Mouse (Mus musculus): Measurements from ENCODE around the gene Ncapd2.
A peak's percentile ranks its signal among the peaks of the same experiment; 100 is the strongest.
"Not testable (repeated sequence)": the region's sequence is repeated elsewhere in the genome, so short reads cannot be mapped to it uniquely, and the experiment has no call there.

Gene Ncapd2

GRCm38 (mm10) chr6:125164672-125165327 lies 26.7 kb downstream of the Ncapd2 start:
- peak; percentile 60 for DNase-seq (ENCODE audit: low read depth, low spot score)

DNA sequence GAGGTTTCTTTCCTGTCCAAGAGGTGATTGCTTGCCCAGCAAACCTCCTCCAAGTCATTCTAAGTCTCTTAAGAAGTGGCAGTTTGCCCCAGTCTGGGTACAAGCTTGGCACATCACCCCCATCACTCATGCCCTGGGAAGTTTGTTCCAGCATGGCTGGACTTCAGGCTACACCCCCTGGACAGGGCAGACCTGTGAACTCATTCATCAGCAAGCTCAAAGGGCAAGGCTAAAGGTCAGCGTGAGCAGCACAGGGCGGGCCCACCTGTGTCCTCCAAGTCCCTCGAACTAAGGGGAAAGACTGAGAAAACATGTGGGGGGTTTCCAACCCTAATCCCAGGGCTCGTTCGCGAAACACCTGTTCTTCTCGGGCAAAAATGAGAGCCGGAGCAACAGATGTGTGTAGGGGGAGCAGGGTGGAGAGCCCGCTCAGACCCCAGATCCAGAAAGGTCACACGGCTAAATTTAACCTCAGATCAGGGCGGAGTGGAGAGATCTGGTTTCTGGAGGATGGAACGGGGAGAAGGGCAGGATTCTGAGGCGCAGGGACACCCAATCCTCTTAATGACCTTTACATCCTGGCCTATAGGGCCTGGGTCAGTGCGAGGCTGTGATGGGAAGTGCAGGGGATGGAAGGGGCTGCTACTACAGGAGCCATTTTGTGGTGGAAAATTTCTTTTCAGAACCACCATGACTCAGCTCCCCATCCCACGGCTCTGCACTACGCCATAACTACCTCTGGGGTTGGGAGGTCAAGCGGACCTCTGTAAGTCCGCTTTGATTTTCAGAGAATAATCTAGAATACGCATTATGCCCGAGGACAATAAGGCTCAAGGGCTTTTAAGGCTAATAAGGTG lies 27.5 kb downstream of the Ncapd2 start:
- peak; percentile 32 for DNase-seq (ENCODE audit: low read depth, low spot score)

GRCm38 (mm10) chr6:125162615-125163305 lies 28.7 kb downstream of the Ncapd2 start:
- not testable (repeated sequence) for DNase-seq (ENCODE audit: low read depth, low spot score)

GRCm38 (mm10) chr6:125161971-125162370 lies 29.5 kb downstream of the Ncapd2 start:
- DNase-seq (ENCODE audit: low read depth, low spot score) = peak; percentile 73

GRCm38 (mm10) chr6:125160854-125161760 lies 30.4 kb downstream of the Ncapd2 start:
- peak; percentile 72 for DNase-seq (ENCODE audit: low read depth, low spot score)

DNA sequence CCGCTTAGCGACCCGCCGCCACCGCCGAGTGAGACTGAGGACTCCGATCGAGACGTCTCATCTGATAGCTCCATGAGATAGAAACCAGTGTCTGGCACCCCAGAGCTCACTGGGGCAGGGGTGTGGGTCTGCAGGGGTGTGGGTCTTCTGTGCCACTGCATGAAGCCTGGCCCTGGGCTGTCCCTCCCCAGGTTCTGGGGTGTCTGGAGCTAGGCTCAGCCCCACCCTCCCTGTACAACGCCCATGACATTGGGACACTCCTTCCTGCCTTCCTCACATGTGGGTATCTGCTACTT lies 31.0 kb downstream of the Ncapd2 start:
- DNase-seq (ENCODE audit: low read depth, low spot score) = no peak

DNA sequence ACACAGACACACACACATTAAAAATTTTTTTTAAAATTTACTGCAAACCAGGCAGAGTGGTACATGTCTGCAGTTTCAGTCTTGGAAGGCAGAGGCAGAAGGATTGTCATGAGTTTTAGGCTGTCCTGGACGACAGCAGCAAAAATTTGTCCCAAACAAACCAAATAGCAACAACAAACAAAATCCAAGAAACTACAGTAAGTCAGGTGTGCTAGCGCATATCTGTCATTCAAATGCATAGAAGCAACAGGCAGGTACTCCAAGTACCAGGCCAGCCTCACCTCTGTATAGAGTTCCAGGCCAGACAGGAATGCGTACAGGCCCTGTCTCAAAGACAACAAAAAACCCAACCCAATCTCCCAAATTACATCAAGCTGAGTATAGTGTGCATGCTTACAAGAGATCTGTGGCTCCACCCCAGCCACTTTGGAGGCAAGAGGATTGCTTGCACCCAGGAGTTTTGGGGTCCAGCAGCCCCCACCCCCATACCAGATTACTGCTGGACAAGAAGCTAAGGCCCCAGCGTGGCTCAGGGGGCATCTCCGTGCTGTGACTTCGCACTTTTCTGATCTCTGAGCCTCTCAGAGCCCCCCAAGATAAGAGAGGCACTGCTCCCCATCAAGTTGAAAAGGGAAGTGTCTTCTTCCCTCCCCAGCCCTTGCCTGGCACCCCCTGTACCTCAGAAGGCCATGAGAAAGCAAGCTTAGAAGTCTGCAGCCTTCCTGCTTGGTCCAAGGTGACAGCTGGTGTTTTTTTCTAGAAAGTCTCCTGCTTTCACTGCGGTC lies 31.5 kb downstream of the Ncapd2 start:
- DNase-seq (ENCODE audit: low read depth, low spot score) = peak; percentile 54

- DNase-seq (ENCODE audit: low read depth, low spot score) = peak; percentile 17
These were observed 32.5 kb downstream of the Ncapd2 start for GRCm38 (mm10) chr6:125158944-125159492.

GRCm38 (mm10) chr6:125156903-125157614 lies 34.4 kb downstream of the Ncapd2 start:
- DNase-seq (ENCODE audit: low read depth, low spot score) = no peak

DNA sequence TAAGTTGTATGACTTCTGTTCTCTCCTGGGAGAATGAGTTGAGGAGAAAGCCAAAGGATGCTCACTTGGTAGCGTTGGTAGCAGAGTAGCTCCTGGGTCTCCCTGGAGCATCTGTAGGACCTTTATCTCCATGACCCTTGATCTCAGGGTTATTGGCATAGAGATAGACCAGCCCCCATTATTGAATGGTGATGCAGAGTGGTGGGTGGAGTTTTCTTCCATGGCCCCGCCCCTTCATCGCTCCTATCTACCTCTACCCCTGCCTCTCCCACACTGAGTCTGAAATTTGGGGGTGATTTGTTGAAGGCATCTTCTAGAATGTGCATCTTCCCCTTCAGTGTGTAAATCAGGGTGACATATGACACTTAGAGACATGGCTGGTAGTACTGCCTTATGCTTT lies 35.0 kb downstream of the Ncapd2 start:
- DNase-seq (ENCODE audit: low read depth, low spot score) = no peak

- no peak for DNase-seq (ENCODE audit: low read depth, low spot score)
These were observed 36.2 kb downstream of the Ncapd2 start for GRCm38 (mm10) chr6:125155262-125155661.

- DNase-seq (ENCODE audit: low read depth, low spot score) = peak; percentile 56
These were observed 37.0 kb downstream of the Ncapd2 start for GRCm38 (mm10) chr6:125154550-125154949.

DNA sequence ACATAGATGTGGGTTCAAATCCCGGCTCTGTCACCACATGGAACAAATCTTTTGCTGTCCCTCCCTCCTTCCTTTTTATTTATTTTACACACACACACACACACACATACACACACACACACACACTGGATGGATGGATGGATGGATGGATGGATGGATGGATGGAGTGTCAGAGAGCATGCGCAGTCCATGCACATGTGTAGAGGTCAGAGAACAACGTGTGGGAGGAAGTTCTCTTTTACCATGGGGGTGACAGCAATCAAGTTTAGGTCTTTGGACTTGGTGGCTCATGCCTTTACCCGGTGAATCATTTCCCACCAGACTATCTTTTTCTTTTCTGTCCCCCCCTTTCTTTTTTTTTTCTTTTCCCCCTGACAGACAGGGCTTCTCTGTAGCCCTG lies 37.8 kb downstream of the Ncapd2 start:
- DNase-seq (ENCODE audit: low read depth, low spot score) = no peak

DNA sequence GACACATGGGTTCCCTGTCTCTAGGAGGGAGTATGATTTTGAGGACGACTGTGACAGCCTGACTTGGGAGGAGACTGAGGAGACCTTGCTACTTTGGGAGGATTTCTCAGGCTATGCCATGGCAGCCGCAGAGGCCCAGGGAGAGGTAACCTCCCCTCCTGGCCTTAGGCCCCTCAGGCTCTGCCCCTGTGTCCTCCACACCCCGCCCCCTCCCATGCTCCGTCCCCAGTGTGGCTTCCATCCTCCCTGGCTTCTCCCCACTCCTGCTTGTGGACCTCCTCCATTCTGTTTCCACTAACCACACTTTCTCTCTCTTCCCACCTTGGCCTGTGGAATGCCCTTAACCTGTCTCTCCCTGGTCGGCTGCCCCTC lies 38.5 kb downstream of the Ncapd2 start:
- no peak for DNase-seq (ENCODE audit: low read depth, low spot score)

- DNase-seq (ENCODE audit: low read depth, low spot score) = no peak
These were observed 39.1 kb downstream of the Ncapd2 start for GRCm38 (mm10) chr6:125152212-125153017.

- DNase-seq (ENCODE audit: low read depth, low spot score) = no peak
These were observed 41.9 kb downstream of the Ncapd2 start for GRCm38 (mm10) chr6:125149569-125149950.

GRCm38 (mm10) chr6:125148926-125149568 lies 42.5 kb downstream of the Ncapd2 start:
- DNase-seq (ENCODE audit: low read depth, low spot score) = no peak

DNA sequence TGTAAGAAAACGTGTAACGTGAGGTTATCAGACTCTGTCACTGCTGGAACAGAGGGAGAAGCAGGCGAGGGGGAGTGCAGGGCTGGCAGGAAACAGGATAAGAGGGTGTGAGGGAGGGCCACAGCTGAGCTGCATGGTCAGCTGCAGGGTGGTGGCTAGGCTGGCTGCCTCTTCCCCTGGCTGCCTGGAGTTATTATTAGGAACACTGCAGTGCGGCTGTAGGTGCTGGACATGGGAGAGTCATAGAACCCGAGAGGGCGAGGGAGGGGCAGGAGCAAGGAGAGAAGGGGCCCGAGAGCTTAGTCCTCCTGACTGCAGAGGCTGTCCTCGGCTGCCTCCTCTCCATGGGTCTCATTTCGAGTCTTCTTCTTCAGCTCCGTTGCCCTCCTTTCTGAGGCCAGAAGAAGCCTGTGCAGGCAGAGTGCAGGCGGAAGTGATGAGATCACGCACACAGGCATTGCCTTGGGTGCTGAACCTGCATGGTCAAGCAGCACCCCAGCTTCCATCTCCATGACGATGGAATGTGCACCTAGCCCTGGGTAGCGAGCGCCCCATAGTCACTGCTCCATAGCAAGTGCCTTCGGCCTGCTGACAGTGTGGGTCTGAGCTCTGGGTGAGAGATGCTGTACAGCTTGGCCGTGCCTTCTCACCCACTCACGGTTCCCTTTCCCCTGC lies 43.1 kb downstream of the Ncapd2 start:
- no peak for DNase-seq (ENCODE audit: low read depth, low spot score)

Data from A20 (cell line).